Mouse (Mus musculus) E14TG2a.4 (cell line): ENCODE measurements around the gene Mydgf.

Experiments used
- CTCF ChIP-seq: conservative IDR thresholded peaks from 2 replicates; pipeline ENCODE4 v1.5.1; 2014; ENCODE audit warnings: low read length
- NANOG ChIP-seq: IDR thresholded peaks from 2 replicates; pipeline ENCODE4 v1.6.1; 2014; ENCODE audit warnings: borderline replicate concordance, low read length, mixed read lengths

- TF ChIP-seq CTCF (no peak), NANOG (no peak)
Observed at GRCm38 (mm10) chr17:56206986-56207674, 23.4 kb upstream of the Mydgf start.
